Comparison of ENCODE assay signal across 17 mouse cellular contexts in the genomic region with DNA sequence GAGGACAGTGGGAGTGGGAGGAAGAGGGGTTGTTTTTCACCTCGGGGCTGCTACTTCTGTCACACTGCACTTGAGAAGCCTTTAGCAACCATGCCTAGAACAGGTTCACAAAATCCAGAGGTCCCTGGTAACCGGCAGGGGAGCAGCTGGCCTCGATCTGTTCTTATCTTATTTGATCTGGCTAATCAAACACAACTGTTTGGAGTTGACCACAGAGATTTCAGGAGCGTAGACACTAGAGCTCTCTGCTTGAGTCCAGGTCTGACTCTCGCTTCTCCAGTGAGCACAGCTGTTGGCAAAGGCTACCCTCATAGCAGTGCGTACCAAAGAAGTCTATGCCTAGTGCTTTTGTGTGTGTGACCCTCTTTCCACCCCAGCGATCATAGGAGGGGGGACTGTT. TPM values are rescaled to one million over a fixed set of nuclear protein-coding genes. Genes with fewer than 3 reads are reported as not detected.
DNase-seq lines count a peak whose midpoint lies in the region; ATAC-seq and TF ChIP-seq lines count a peak whose summit lies in the region.
"Had no signal": no experiment of that assay in that cellular context is flagged by ENCODE, and none has a peak within 500 bp of the region (broad histone marks: within the 10 kb centered on the region; RNA-seq: fewer than 3 reads in every experiment).

No protein-coding gene starts in this region.

- no peak for TF ChIP-seq EP300 in stomach, postnatal 0 days (optimal IDR thresholded peaks at IDR 0.05)

- no peak overlapping the region for H3K9ac ChIP-seq in liver, embryonic 12.5 days
- no peak overlapping the region; the same call in 1 of the 2 replicates for H3K9ac ChIP-seq in lung, embryonic 16.5 days (ENCODE audit: low read length)
- no peak overlapping the region for H3K9ac ChIP-seq in stomach, postnatal 0 days (ENCODE audit: low read length)
- H3K9ac ChIP-seq: embryonic facial prominence, embryonic 15.5 days; midbrain, embryonic 15.5 days; neural tube, embryonic 13.5 days had no signal

- H3K36me3 ChIP-seq in liver, embryonic 12.5 days = peaks cover 44% of the 10 kb centered on the region
- peaks cover 3% of the 10 kb centered on the region; the same call in 1 of the 2 replicates for H3K36me3 ChIP-seq in lung, embryonic 16.5 days (ENCODE audit: control insufficient read depth, insufficient read depth, low read length)
- no peaks in the 10 kb centered on the region; the same call in 1 of the 2 replicates for H3K36me3 ChIP-seq in stomach, postnatal 0 days (ENCODE audit: control insufficient read depth, insufficient read depth, low read length)
- H3K36me3 ChIP-seq: midbrain, embryonic 15.5 days had no signal

- TF ChIP-seq CTCF in stomach, postnatal 0 days (IDR thresholded peaks at IDR 0.05; ENCODE audit: low read depth) = no peak

- peak; percentile 33 for DNase-seq in kidney, adult 9 months
- DNase-seq in kidney, adult 11 months = no peak
- DNase-seq in stomach, postnatal 0 days (ENCODE audit: low spot score) = no peak
- DNase-seq in neural tube, embryonic 10.5 days (ENCODE audit: extremely low spot score, low spot score) = no peak
- no peak for DNase-seq in gastrocnemius, postnatal 10 days
- no peak for DNase-seq in embryo, embryonic 10.5 days (ENCODE audit: low spot score)
- DNase-seq: gastrocnemius, postnatal 25 days; thymus, adult 18-20 months had no signal

- peak overlapping the region; percentile 72 for H3K27ac ChIP-seq in liver, embryonic 12.5 days
- peak overlapping the region; percentile 58 for H3K27ac ChIP-seq in lung, embryonic 16.5 days (ENCODE audit: low read length)
- no peak overlapping the region for H3K27ac ChIP-seq in stomach, postnatal 0 days (replicated peaks)
- H3K27ac ChIP-seq: embryonic facial prominence, embryonic 15.5 days; heart, embryonic 13.5 days; hindbrain, embryonic 10.5 days; midbrain, embryonic 15.5 days; neural tube, embryonic 13.5 days had no signal

- WGBS in liver, embryonic 12.5 days (ENCODE audit: insufficient replicate concordance) = 65% methylated on average over 7 of the region's 7 CpGs
- 41% methylated on average over 7 of the region's 7 CpGs for WGBS in lung, embryonic 16.5 days
- 52% methylated on average over 7 of the region's 7 CpGs for WGBS in stomach, postnatal 0 days

- ATAC-seq in liver, embryonic 12.5 days = 0 out of 2 replicates have a peak, but pooled peaks have one; percentile 22
- peak; percentile 68 for ATAC-seq in lung, embryonic 16.5 days (ENCODE audit: low read depth)
- 0 out of 2 replicates have a peak, but pooled peaks have one; percentile 45 for ATAC-seq in stomach, postnatal 0 days (ENCODE audit: low FRiP score, low TSS enrichment)
- ATAC-seq: inflammation-experienced regulatory T-cells, adult 6 months; midbrain, embryonic 15.5 days had no signal

- peaks cover 36% of the 10 kb centered on the region for H3K4me1 ChIP-seq in liver, embryonic 12.5 days
- H3K4me1 ChIP-seq in lung, embryonic 16.5 days (replicated peaks; ENCODE audit: control insufficient read depth, insufficient read depth, low read length) = peaks cover 6% of the 10 kb centered on the region; the same call in 1 of the 2 replicates
- H3K4me1 ChIP-seq in stomach, postnatal 0 days (replicated peaks; ENCODE audit: control insufficient read depth, insufficient read depth) = no peaks in the 10 kb centered on the region
- H3K4me1 ChIP-seq: embryonic facial prominence, embryonic 15.5 days; midbrain, embryonic 15.5 days; neural tube, embryonic 13.5 days had no signal

- H3K4me2 ChIP-seq in liver, embryonic 12.5 days = peak overlapping the region; percentile 22
- peak overlapping the region; percentile 29 for H3K4me2 ChIP-seq in lung, embryonic 16.5 days (ENCODE audit: low read depth, low read length)
- H3K4me2 ChIP-seq in stomach, postnatal 0 days (replicated peaks; ENCODE audit: low read depth) = no peak overlapping the region
- H3K4me2 ChIP-seq: embryonic facial prominence, embryonic 15.5 days; midbrain, embryonic 15.5 days; neural tube, embryonic 13.5 days had no signal

- H3K27me3 ChIP-seq in liver, embryonic 12.5 days (replicated peaks) = no peaks in the 10 kb centered on the region
- no peaks in the 10 kb centered on the region for H3K27me3 ChIP-seq in lung, embryonic 16.5 days (ENCODE audit: control insufficient read depth, insufficient read depth, low read depth, low read length)
- no peaks in the 10 kb centered on the region for H3K27me3 ChIP-seq in stomach, postnatal 0 days (ENCODE audit: control insufficient read depth, insufficient read depth, low read length)
- H3K27me3 ChIP-seq: embryonic facial prominence, embryonic 15.5 days; heart, embryonic 13.5 days; midbrain, embryonic 15.5 days; neural tube, embryonic 13.5 days had no signal

- H3K9me3 ChIP-seq in liver, embryonic 12.5 days (replicated peaks) = 0 out of 2 replicates have a peak, but pooled peaks cover 4% of the 10 kb centered on the region
- no peaks in the 10 kb centered on the region for H3K9me3 ChIP-seq in lung, embryonic 16.5 days (ENCODE audit: control insufficient read depth, low read length)
- H3K9me3 ChIP-seq in stomach, postnatal 0 days (ENCODE audit: control insufficient read depth, low read length) = no peaks in the 10 kb centered on the region
- H3K9me3 ChIP-seq: embryonic facial prominence, embryonic 15.5 days; heart, embryonic 13.5 days; hindbrain, embryonic 10.5 days; midbrain, embryonic 15.5 days; neural tube, embryonic 13.5 days had no signal

- peak overlapping the region; percentile 19 for H3K4me3 ChIP-seq in liver, embryonic 12.5 days
- H3K4me3 ChIP-seq in lung, embryonic 16.5 days (ENCODE audit: low read length) = peak overlapping the region; percentile 5; the same call in 1 of the 2 replicates
- H3K4me3 ChIP-seq in stomach, postnatal 0 days (ENCODE audit: low read depth, low read length) = no peak overlapping the region
- H3K4me3 ChIP-seq: embryonic facial prominence, embryonic 15.5 days; heart, embryonic 13.5 days; hindbrain, embryonic 10.5 days; midbrain, embryonic 15.5 days; neural tube, embryonic 13.5 days had no signal

RNA-seq across cellular contexts. Expression of a gene that starts 10.3 kb away (rescaled TPM):
- polyA plus RNA-seq in liver, embryonic 12.5 days (2016; fragmentation: Nextera tagmentation; extraction: Ambion mirVana) = 7.1 and 7.3 TPM in 2 replicates
- polyA plus RNA-seq in lung, embryonic 16.5 days (2015; fragmentation: Nextera tagmentation; extraction: Ambion mirVana) = 15.6 and 15.9 TPM in 2 replicates
- 4.4 and 4.8 TPM in 2 replicates for polyA plus RNA-seq in stomach, postnatal 0 days (2015; fragmentation: Nextera tagmentation; extraction: Ambion mirVana)
- 1 to 10 TPM; 6.3 to 8.9 TPM for total RNA-seq in gastrocnemius, postnatal 10 days (2021)

RNA-seq across cellular contexts. Expression of a gene that starts 11.1 kb away (rescaled TPM):
- 44.8 and 49.2 TPM in 2 replicates for polyA plus RNA-seq in liver, embryonic 12.5 days (2016; fragmentation: Nextera tagmentation; extraction: Ambion mirVana)
- polyA plus RNA-seq in lung, embryonic 16.5 days (2015; fragmentation: Nextera tagmentation; extraction: Ambion mirVana) = 42.6 and 44.2 TPM in 2 replicates
- polyA plus RNA-seq in stomach, postnatal 0 days (2015; fragmentation: Nextera tagmentation; extraction: Ambion mirVana) = 23.6 and 31.3 TPM in 2 replicates
- total RNA-seq in gastrocnemius, postnatal 10 days (2021) = 10 to 100 TPM; 47.1 to 49.6 TPM

RNA-seq across cellular contexts. Expression of a gene that starts 41.4 kb away (rescaled TPM):
- 16.2 and 16.7 TPM in 2 replicates for polyA plus RNA-seq in liver, embryonic 12.5 days (2016; fragmentation: Nextera tagmentation; extraction: Ambion mirVana)
- 1.5 and 1.8 TPM in 2 replicates for polyA plus RNA-seq in lung, embryonic 16.5 days (2015; fragmentation: Nextera tagmentation; extraction: Ambion mirVana)
- polyA plus RNA-seq in stomach, postnatal 0 days (2015; fragmentation: Nextera tagmentation; extraction: Ambion mirVana) = 0.85 and 1.0 TPM in 2 replicates
- total RNA-seq in gastrocnemius, postnatal 10 days (2021) = under 1 TPM; 0.14 to 0.50 TPM
- total RNA-seq: gastrocnemius, postnatal 25 days had no signal

RNA-seq across cellular contexts. Expression of a gene that starts 42.2 kb away (rescaled TPM):
- 1.3 and 1.4 TPM in 2 replicates for polyA plus RNA-seq in liver, embryonic 12.5 days (2016; fragmentation: Nextera tagmentation; extraction: Ambion mirVana)
- polyA plus RNA-seq in lung, embryonic 16.5 days (2015; fragmentation: Nextera tagmentation; extraction: Ambion mirVana) = 2.4 and 2.7 TPM in 2 replicates
- 1.1 TPM in 2 replicates for polyA plus RNA-seq in stomach, postnatal 0 days (2015; fragmentation: Nextera tagmentation; extraction: Ambion mirVana)
- 1 to 10 TPM; 2.4 to 3.5 TPM for total RNA-seq in gastrocnemius, postnatal 10 days (2021)

RNA-seq across cellular contexts. Expression of a gene that starts 55.8 kb away (rescaled TPM):
- polyA plus RNA-seq in liver, embryonic 12.5 days (2016; fragmentation: Nextera tagmentation; extraction: Ambion mirVana) = 0.17 TPM in 1 of 2 replicates, not detected in the other
- 6.4 and 6.6 TPM in 2 replicates for polyA plus RNA-seq in lung, embryonic 16.5 days (2015; fragmentation: Nextera tagmentation; extraction: Ambion mirVana)
- polyA plus RNA-seq in stomach, postnatal 0 days (2015; fragmentation: Nextera tagmentation; extraction: Ambion mirVana) = 11.1 and 11.8 TPM in 2 replicates
- total RNA-seq in gastrocnemius, postnatal 10 days (2021) = under 1 TPM in 1 of 2 experiments, not detected in 1; 0.28 TPM
- total RNA-seq: common myeloid progenitor, adult 5-6 weeks had no signal
- polyA plus RNA-seq: inflammation-experienced regulatory T-cells, adult 6 months had no signal
